ENCODE assay signal across 10 mouse cellular contexts in genomic region chr5:135898028-135898427, GRCm38 (mm10). TPM values are rescaled to one million over a fixed set of nuclear protein-coding genes. Genes with fewer than 3 reads are reported as not detected.
DNase-seq lines count a peak whose midpoint lies in the region; TF ChIP-seq lines count a peak whose summit lies in the region.
"Had no signal": no experiment of that assay in that cellular context is flagged by ENCODE, and none has a peak within 500 bp of the region (broad histone marks: within the 10 kb centered on the region; RNA-seq: fewer than 3 reads in every experiment).

No protein-coding gene starts in this region.

- no peaks in the 10 kb centered on the region for H3K36me3 ChIP-seq in limb, embryonic 10.5 days
- H3K36me3 ChIP-seq: embryonic facial prominence, embryonic 13.5 days; limb, embryonic 12.5 days had no signal

- H3K9me3 ChIP-seq in limb, embryonic 10.5 days (replicated peaks), result no peaks in the 10 kb centered on the region
- H3K9me3 ChIP-seq: embryonic facial prominence, embryonic 13.5 days; limb, embryonic 12.5 days had no signal

- H3K27ac ChIP-seq in gastrocnemius, adult 2 months, result no peak overlapping the region
- no peak overlapping the region for H3K27ac ChIP-seq in limb, embryonic 10.5 days
- H3K27ac ChIP-seq: embryonic facial prominence, embryonic 13.5 days; limb, embryonic 12.5 days had no signal

- no peaks in the 10 kb centered on the region for H3K27me3 ChIP-seq in limb, embryonic 10.5 days (ENCODE audit: low read depth, poor library complexity, severe bottlenecking)
- H3K27me3 ChIP-seq: embryonic facial prominence, embryonic 13.5 days had no signal

- peak; percentile 71 for DNase-seq in gastrocnemius, adult 2 months
- no peak for DNase-seq in gastrocnemius, postnatal 25 days
- DNase-seq in right cerebral cortex, postnatal 14 days, result peak; percentile 64
- no peak for DNase-seq in right cerebral cortex, postnatal 36 days (ENCODE audit: low spot score in 2 of 2)
- peak; percentile 90 for DNase-seq in brain, adult 2 months (ENCODE audit: low read depth, low spot score)
- peak; percentile 70 for DNase-seq in limb, embryonic 10.5 days (ENCODE audit: low spot score)
- DNase-seq in testis, postnatal 14 days (ENCODE audit: low spot score), result peak; percentile 54
- no peak for DNase-seq in gastrocnemius, postnatal 36 days

- TF ChIP-seq CTCF in gastrocnemius, adult 2 months (IDR thresholded peaks at IDR 0.05), result peak; percentile 75

- no peak overlapping the region for H3K4me3 ChIP-seq in gastrocnemius, adult 2 months
- no peak overlapping the region for H3K4me3 ChIP-seq in limb, embryonic 10.5 days
- H3K4me3 ChIP-seq: embryonic facial prominence, embryonic 13.5 days; limb, embryonic 12.5 days had no signal

- intact Hi-C loops in gastrocnemius, adult 2 months (cut with DNase I), result loop anchor here (5.0 kb wide), 1 partner anchor 164 kb away; no protein-coding TSS in a partner anchor
- intact Hi-C loops in gastrocnemius, postnatal 36 days (cut with DNase I), result no loop called here

- H3K4me1 ChIP-seq in limb, embryonic 10.5 days, result peaks cover 3% of the 10 kb centered on the region

- WGBS in limb, embryonic 10.5 days, result 12% methylated on average over 3 of the region's 3 CpGs

RNA-seq across cellular contexts. Expression of gene Hspb1, which starts 10.3 kb away (rescaled TPM):
- 100 to 1,000 TPM; 253 to 325 TPM for total RNA-seq in gastrocnemius, adult 2 months (2021)
- total RNA-seq in gastrocnemius, postnatal 25 days (2021), result 100 to 1,000 TPM; 290 to 454 TPM
- 34.0 and 34.8 TPM in 2 replicates for polyA plus RNA-seq in limb, embryonic 10.5 days (2016; fragmentation: Nextera tagmentation; extraction: Ambion mirVana)
- total RNA-seq in gastrocnemius, postnatal 36 days (2021), result 100 to 1,000 TPM; 269 to 277 TPM

RNA-seq across cellular contexts. Expression of gene Ywhag, which starts 36.4 kb away (rescaled TPM):
- total RNA-seq in gastrocnemius, adult 2 months (2021), result 100 to 1,000 TPM; 289 to 303 TPM
- total RNA-seq in gastrocnemius, postnatal 25 days (2021), result 100 to 1,000 TPM; 282 to 288 TPM
- 197 and 203 TPM in 2 replicates for polyA plus RNA-seq in limb, embryonic 10.5 days (2016; fragmentation: Nextera tagmentation; extraction: Ambion mirVana)
- 100 to 1,000 TPM; 297 to 301 TPM for total RNA-seq in gastrocnemius, postnatal 36 days (2021)

Comparison
In these comparisons a context has a peak if more than half of its experiments do, and no peak if none do; other contexts are left out.
1. DNase-seq: peak in gastrocnemius, adult 2 months (single experiment), right cerebral cortex, postnatal 14 days (single experiment), brain, adult 2 months (single experiment), limb, embryonic 10.5 days (single experiment) and testis, postnatal 14 days (single experiment); none in gastrocnemius, postnatal 25 days (single experiment), right cerebral cortex, postnatal 36 days (0 of 2) and gastrocnemius, postnatal 36 days (0 of 2).